Mouse (Mus musculus): ENCODE measurements around the gene Gabpb1.

GRCm38 (mm10) chr2:126597279-126598241 is 78.6 kb downstream of the Gabpb1 start:
- TF ChIP-seq EP300 (IDR thresholded peaks at IDR 0.05; ENCODE audit: low read length): 0 out of 2 replicates have a peak, but pooled peaks have one; percentile 5
- peak; percentile 6; the same call in 1 of the 2 replicates for TF ChIP-seq TCF12 (IDR thresholded peaks at IDR 0.05; ENCODE audit: low read depth, low read length)
- no peak for TF ChIP-seq CTCF (conservative IDR thresholded peaks at IDR 0.05 in 1 of 2, IDR thresholded peaks at IDR 0.05 in 1 of 2; ENCODE audit: low read depth in 2 of 2, low read length in 2 of 2)
- no peak for TF ChIP-seq POLR2A (IDR thresholded peaks at IDR 0.05; ENCODE audit: low read depth, low read length)
- TF ChIP-seq E2F4 (IDR thresholded peaks at IDR 0.05; ENCODE audit: insufficient replicate concordance, low read depth, low read length): no peak
- TF ChIP-seq CHD2 (IDR thresholded peaks at IDR 0.05; ENCODE audit: low read length): no peak
- no peak for TF ChIP-seq ZNF384 (IDR thresholded peaks at IDR 0.05; ENCODE audit: low read depth, low read length)
- peak; percentile 27; the same call in 1 of the 2 replicates for TF ChIP-seq MAX (IDR thresholded peaks at IDR 0.05; ENCODE audit: low read length)
- no peak for TF ChIP-seq ZC3H11A (IDR thresholded peaks at IDR 0.05; ENCODE audit: low read depth, low read length)
- TF ChIP-seq GABPA (IDR thresholded peaks at IDR 0.05; ENCODE audit: insufficient replicate concordance, low read depth, low read length): no peak
- no peak for TF ChIP-seq MAFK (IDR thresholded peaks at IDR 0.05; ENCODE audit: insufficient replicate concordance, low read length)
- no peak for TF ChIP-seq RAD21 (IDR thresholded peaks at IDR 0.05; ENCODE audit: low read depth, low read length)
